Comparison of ENCODE assay signal across 8 mouse cellular contexts in the genomic region with DNA sequence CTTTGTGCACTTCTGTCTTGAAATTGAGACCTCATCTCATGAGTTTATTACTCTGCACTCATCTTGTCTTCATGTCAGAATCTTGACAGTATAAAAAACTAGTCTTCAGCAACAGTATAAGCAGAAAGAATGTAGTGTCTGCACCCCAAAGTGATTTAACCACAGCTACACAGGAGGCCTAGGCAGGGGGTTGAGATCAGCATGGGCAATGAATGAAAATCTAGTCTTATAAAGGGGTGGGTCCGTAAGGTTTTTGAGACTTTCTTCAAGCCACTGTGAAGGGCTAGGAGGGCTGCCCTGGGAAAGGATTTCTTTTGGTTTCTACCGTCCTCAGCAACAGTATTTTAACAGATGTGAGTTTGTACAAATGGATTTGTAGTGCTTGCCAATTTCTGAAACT. TPM values are rescaled to one million over a fixed set of nuclear protein-coding genes. Genes with fewer than 3 reads are reported as not detected.
DNase-seq lines count a peak whose midpoint lies in the region; ATAC-seq and TF ChIP-seq lines count a peak whose summit lies in the region.

No protein-coding gene starts in this region.

- WGBS in embryonic facial prominence, embryonic 12.5 days, result 56% methylated on average over 2 of the region's 2 CpGs
- 35% methylated on average over 2 of the region's 2 CpGs for WGBS in hindbrain, embryonic 15.5 days
- WGBS in midbrain, embryonic 14.5 days, result 45% methylated on average over 2 of the region's 2 CpGs

- DNase-seq in layer of hippocampus, adult 2 months (ENCODE audit: low spot score in 2 of 2), result no peak
- no peak for DNase-seq in layer of hippocampus, adult 9-10 months (ENCODE audit: low spot score)
- DNase-seq in midbrain, embryonic 14.5 days, result no peak
- DNase-seq in adipocyte (ENCODE audit: low spot score), result no peak
- DNase-seq in layer of hippocampus, adult 8-10 months (ENCODE audit: low spot score in 2 of 2), result no peak

- H3K27me3 ChIP-seq in embryonic facial prominence, embryonic 12.5 days, result no peaks in the 10 kb centered on the region
- H3K27me3 ChIP-seq in hindbrain, embryonic 15.5 days, result no peaks in the 10 kb centered on the region
- H3K27me3 ChIP-seq in midbrain, embryonic 14.5 days (ENCODE audit: control insufficient read depth, insufficient read depth, low read length), result no peaks in the 10 kb centered on the region

- no peak overlapping the region for H3K9ac ChIP-seq in embryonic facial prominence, embryonic 12.5 days
- H3K9ac ChIP-seq in hindbrain, embryonic 15.5 days, result no peak overlapping the region
- H3K9ac ChIP-seq in midbrain, embryonic 14.5 days (replicated peaks; ENCODE audit: low read length), result no peak overlapping the region

- H3K36me3 ChIP-seq in embryonic facial prominence, embryonic 12.5 days, result peaks cover 33% of the 10 kb centered on the region
- peaks cover 35% of the 10 kb centered on the region for H3K36me3 ChIP-seq in hindbrain, embryonic 15.5 days
- peaks cover 39% of the 10 kb centered on the region for H3K36me3 ChIP-seq in midbrain, embryonic 14.5 days (ENCODE audit: control insufficient read depth, insufficient read depth, low read length)

- peak overlapping the region; percentile 51 for H3K4me2 ChIP-seq in embryonic facial prominence, embryonic 12.5 days (replicated peaks)
- H3K4me2 ChIP-seq in hindbrain, embryonic 15.5 days, result peak overlapping the region; percentile 58
- H3K4me2 ChIP-seq in midbrain, embryonic 14.5 days (ENCODE audit: low read length), result peak overlapping the region; percentile 57

- peak overlapping the region; percentile 87; the same call in 1 of the 2 replicates for H3K4me3 ChIP-seq in layer of hippocampus, adult 2 months
- peak overlapping the region; percentile 62 for H3K4me3 ChIP-seq in embryonic facial prominence, embryonic 12.5 days
- H3K4me3 ChIP-seq in hindbrain, embryonic 15.5 days, result peak overlapping the region; percentile 75
- peak overlapping the region; percentile 64 for H3K4me3 ChIP-seq in midbrain, embryonic 14.5 days (replicated peaks; ENCODE audit: low read depth, low read length)

- no peak for ATAC-seq in embryonic facial prominence, embryonic 12.5 days (ENCODE audit: insufficient number of reproducible peaks, insufficient read depth, low FRiP score, low TSS enrichment)
- ATAC-seq in hindbrain, embryonic 15.5 days (ENCODE audit: low FRiP score, low read depth), result no peak; the same call in none of the 2 replicates
- peak; percentile 6; the same call in 1 of the 2 replicates for ATAC-seq in midbrain, embryonic 14.5 days (ENCODE audit: low FRiP score, low TSS enrichment)
- no peak for ATAC-seq in inflammation-experienced regulatory T-cells, adult 6 months

- H3K4me1 ChIP-seq in embryonic facial prominence, embryonic 12.5 days, result peaks cover 5% of the 10 kb centered on the region; the same call in 1 of the 2 replicates
- H3K4me1 ChIP-seq in hindbrain, embryonic 15.5 days (replicated peaks), result peaks cover 14% of the 10 kb centered on the region
- H3K4me1 ChIP-seq in midbrain, embryonic 14.5 days (ENCODE audit: control insufficient read depth, insufficient read depth, low read length), result peaks cover 7% of the 10 kb centered on the region; the same call in 1 of the 2 replicates

- TF ChIP-seq CTCF in layer of hippocampus, adult 2 months (conservative IDR thresholded peaks at IDR 0.05), result no peak

- H3K9me3 ChIP-seq in embryonic facial prominence, embryonic 12.5 days, result no peaks in the 10 kb centered on the region
- no peaks in the 10 kb centered on the region for H3K9me3 ChIP-seq in hindbrain, embryonic 15.5 days
- H3K9me3 ChIP-seq in midbrain, embryonic 14.5 days (ENCODE audit: control insufficient read depth, low read length), result no peaks in the 10 kb centered on the region

- no peak overlapping the region for H3K27ac ChIP-seq in layer of hippocampus, adult 2 months
- H3K27ac ChIP-seq in embryonic facial prominence, embryonic 12.5 days, result 0 out of 2 replicates have a peak overlapping the region, but pooled peaks have one; percentile 83
- peak overlapping the region; percentile 87 for H3K27ac ChIP-seq in hindbrain, embryonic 15.5 days (replicated peaks)
- no peak overlapping the region for H3K27ac ChIP-seq in midbrain, embryonic 14.5 days (replicated peaks; ENCODE audit: low read depth, low read length)

RNA-seq across cellular contexts. Expression of a gene that starts 0.3 kb away (rescaled TPM):
- total RNA-seq in layer of hippocampus, adult 2 months (2021), result 10 to 100 TPM; 51.2 to 55.4 TPM
- polyA plus RNA-seq in embryonic facial prominence, embryonic 12.5 days (2016; fragmentation: Nextera tagmentation; extraction: Ambion mirVana), result 64.9 and 66.4 TPM in 2 replicates
- polyA plus RNA-seq in hindbrain, embryonic 15.5 days (2015; fragmentation: Nextera tagmentation; extraction: Ambion mirVana), result 74.3 and 74.7 TPM in 2 replicates
- 74.8 and 78.9 TPM in 2 replicates for polyA plus RNA-seq in midbrain, embryonic 14.5 days (2014; fragmentation: Nextera tagmentation; extraction: Ambion mirVana)
- total RNA-seq in layer of hippocampus, adult 8-10 months (2022), result 10 to 100 TPM; 47.1 to 51.1 (median 49.6) TPM
- 100 to 1,000 TPM in 1 of 3 experiments, 10 to 100 TPM in 2; 89.2 to 101 (median 95.6) TPM for polyA plus RNA-seq in inflammation-experienced regulatory T-cells, adult 6 months (2017; shearing (Covaris generic))

RNA-seq across cellular contexts. Expression of a gene that starts 10.7 kb away (rescaled TPM):
- total RNA-seq in layer of hippocampus, adult 2 months (2021), result 1 to 10 TPM in 1 of 2 experiments, under 1 TPM in 1; 0.96 to 1.6 TPM
- 0.55 and 0.97 TPM in 2 replicates for polyA plus RNA-seq in embryonic facial prominence, embryonic 12.5 days (2016; fragmentation: Nextera tagmentation; extraction: Ambion mirVana)
- 0.30 and 0.40 TPM in 2 replicates for polyA plus RNA-seq in hindbrain, embryonic 15.5 days (2015; fragmentation: Nextera tagmentation; extraction: Ambion mirVana)
- 0.35 and 0.47 TPM in 2 replicates for polyA plus RNA-seq in midbrain, embryonic 14.5 days (2014; fragmentation: Nextera tagmentation; extraction: Ambion mirVana)
- total RNA-seq in layer of hippocampus, adult 8-10 months (2022), result 1 to 10 TPM; 1.2 to 1.9 (median 1.7) TPM
- 1 to 10 TPM in 2 of 3 experiments, under 1 TPM in 1; 0.68 to 2.2 (median 1.2) TPM for polyA plus RNA-seq in inflammation-experienced regulatory T-cells, adult 6 months (2017; shearing (Covaris generic))

RNA-seq across cellular contexts. Expression of a gene that starts 11.1 kb away (rescaled TPM):
- 10 to 100 TPM; 26.0 to 26.1 TPM for total RNA-seq in layer of hippocampus, adult 2 months (2021)
- 74.7 and 78.3 TPM in 2 replicates for polyA plus RNA-seq in embryonic facial prominence, embryonic 12.5 days (2016; fragmentation: Nextera tagmentation; extraction: Ambion mirVana)
- 45.7 TPM in 2 replicates for polyA plus RNA-seq in hindbrain, embryonic 15.5 days (2015; fragmentation: Nextera tagmentation; extraction: Ambion mirVana)
- 41.0 and 42.3 TPM in 2 replicates for polyA plus RNA-seq in midbrain, embryonic 14.5 days (2014; fragmentation: Nextera tagmentation; extraction: Ambion mirVana)
- 10 to 100 TPM; 25.2 to 31.1 (median 28.6) TPM for total RNA-seq in layer of hippocampus, adult 8-10 months (2022)
- polyA plus RNA-seq in inflammation-experienced regulatory T-cells, adult 6 months (2017; shearing (Covaris generic)), result 10 to 100 TPM; 25.8 to 33.9 (median 29.9) TPM

RNA-seq across cellular contexts. Expression of a gene that starts 11.3 kb away (rescaled TPM):
- 100 to 1,000 TPM; 301 to 309 TPM for total RNA-seq in layer of hippocampus, adult 2 months (2021)
- polyA plus RNA-seq in embryonic facial prominence, embryonic 12.5 days (2016; fragmentation: Nextera tagmentation; extraction: Ambion mirVana), result 585 and 596 TPM in 2 replicates
- polyA plus RNA-seq in hindbrain, embryonic 15.5 days (2015; fragmentation: Nextera tagmentation; extraction: Ambion mirVana), result 554 and 597 TPM in 2 replicates
- polyA plus RNA-seq in midbrain, embryonic 14.5 days (2014; fragmentation: Nextera tagmentation; extraction: Ambion mirVana), result 529 and 660 TPM in 2 replicates
- total RNA-seq in layer of hippocampus, adult 8-10 months (2022), result 100 to 1,000 TPM; 290 to 309 (median 300) TPM
- polyA plus RNA-seq in inflammation-experienced regulatory T-cells, adult 6 months (2017; shearing (Covaris generic)), result 100 to 1,000 TPM; 335 to 412 (median 375) TPM

RNA-seq across cellular contexts. Expression of a gene that starts 17.0 kb away (rescaled TPM):
- 10 to 100 TPM; 40.4 to 45.8 TPM for total RNA-seq in layer of hippocampus, adult 2 months (2021)
- polyA plus RNA-seq in embryonic facial prominence, embryonic 12.5 days (2016; fragmentation: Nextera tagmentation; extraction: Ambion mirVana), result 102 TPM in 2 replicates
- polyA plus RNA-seq in hindbrain, embryonic 15.5 days (2015; fragmentation: Nextera tagmentation; extraction: Ambion mirVana), result 63.4 and 64.6 TPM in 2 replicates
- polyA plus RNA-seq in midbrain, embryonic 14.5 days (2014; fragmentation: Nextera tagmentation; extraction: Ambion mirVana), result 44.7 and 53.8 TPM in 2 replicates
- total RNA-seq in layer of hippocampus, adult 8-10 months (2022), result 10 to 100 TPM; 40.6 to 49.6 (median 44.7) TPM
- 10 to 100 TPM; 36.3 to 45.0 (median 39.3) TPM for polyA plus RNA-seq in inflammation-experienced regulatory T-cells, adult 6 months (2017; shearing (Covaris generic))

Comparison
In these comparisons a context has a peak if more than half of its experiments do, and no peak if none do; other contexts are left out.
1. H3K27ac ChIP-seq: peak in embryonic facial prominence, embryonic 12.5 days (single experiment) and hindbrain, embryonic 15.5 days (single experiment); none in layer of hippocampus, adult 2 months (single experiment) and midbrain, embryonic 14.5 days (single experiment).
2. Peak in every context shown above with its lines, with median percentiles within 50 percentile points of each other: H3K4me3 ChIP-seq and H3K4me2 ChIP-seq.